Mouse (Mus musculus): ENCODE results near the gene Mrgpra2a.
"Not testable (repeated sequence)": the region's sequence is repeated elsewhere in the genome, so short reads cannot be mapped to it uniquely, and the experiment has no call there.

Gene Mrgpra2a

DNA sequence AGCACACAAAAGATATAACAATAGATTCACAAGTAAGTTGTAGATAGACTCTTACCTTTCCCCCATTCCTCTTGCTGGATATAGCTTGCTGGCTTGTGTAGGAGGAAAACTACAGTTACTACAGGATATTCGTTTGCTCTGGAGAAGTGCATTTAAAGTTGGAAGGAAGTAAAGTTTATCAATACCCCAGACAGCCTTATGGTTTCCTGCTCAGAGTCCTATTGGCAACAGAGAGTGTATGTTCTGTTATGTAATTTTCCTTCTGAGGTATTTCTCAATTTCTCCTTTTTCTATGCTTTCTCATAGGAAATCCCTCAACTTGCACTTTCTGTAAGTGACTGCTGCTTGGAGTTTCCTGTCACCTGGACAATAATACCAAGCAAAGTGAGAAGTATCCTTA is at the start of gene Mrgpra2a:
TSS of gene Mrgpra2a (minus strand) at position 125 of the 400 bp plus-strand sequence.
- TF ChIP-seq GATA4 (IDR thresholded peaks at IDR 0.05; ENCODE audit: insufficient replicate concordance, low read length): not testable (repeated sequence)

DNA sequence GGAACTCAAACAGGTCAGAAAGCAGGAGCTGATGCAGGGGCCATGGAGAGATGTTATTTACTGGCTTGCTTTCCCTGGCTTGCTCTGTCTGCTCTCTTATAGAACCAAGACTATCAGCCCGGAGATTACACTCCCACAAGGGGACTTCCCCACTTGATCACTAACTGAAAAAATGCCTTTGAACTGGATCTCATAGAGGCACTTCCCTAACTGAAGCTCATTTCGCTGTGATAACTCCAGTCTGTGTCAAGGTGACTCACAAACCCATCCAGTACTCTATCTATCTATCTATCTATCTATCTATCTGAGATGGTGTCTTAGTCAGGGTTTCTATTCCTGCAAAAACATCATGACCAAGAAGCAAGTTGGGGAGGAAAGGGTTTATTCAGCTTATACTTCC is 41.3 kb downstream of the Mrgpra2a start:
- no peak for TF ChIP-seq GATA4 (IDR thresholded peaks at IDR 0.05; ENCODE audit: insufficient replicate concordance, low read length)

DNA sequence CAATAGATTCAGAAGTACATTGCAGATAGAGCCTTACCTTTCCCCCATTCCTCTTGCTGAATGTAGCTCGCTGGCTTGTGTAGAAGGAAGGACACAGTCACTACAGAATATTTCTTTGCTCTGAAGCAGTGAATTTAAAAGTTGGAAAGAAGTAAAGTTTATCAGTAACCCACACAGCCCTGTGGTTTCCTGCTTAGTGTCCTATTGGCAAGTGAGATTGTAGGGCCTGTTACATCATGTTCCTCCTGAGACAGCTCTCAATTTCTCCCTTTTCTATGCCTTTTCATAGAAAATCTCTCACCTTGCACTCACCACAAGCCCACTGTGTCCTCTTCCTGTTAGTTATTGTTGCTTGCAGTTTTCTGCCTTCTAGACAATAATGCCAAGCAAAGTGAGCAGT is 42.4 kb downstream of the Mrgpra2a start:
- no peak for TF ChIP-seq GATA4 (IDR thresholded peaks at IDR 0.05; ENCODE audit: insufficient replicate concordance, low read length)

DNA sequence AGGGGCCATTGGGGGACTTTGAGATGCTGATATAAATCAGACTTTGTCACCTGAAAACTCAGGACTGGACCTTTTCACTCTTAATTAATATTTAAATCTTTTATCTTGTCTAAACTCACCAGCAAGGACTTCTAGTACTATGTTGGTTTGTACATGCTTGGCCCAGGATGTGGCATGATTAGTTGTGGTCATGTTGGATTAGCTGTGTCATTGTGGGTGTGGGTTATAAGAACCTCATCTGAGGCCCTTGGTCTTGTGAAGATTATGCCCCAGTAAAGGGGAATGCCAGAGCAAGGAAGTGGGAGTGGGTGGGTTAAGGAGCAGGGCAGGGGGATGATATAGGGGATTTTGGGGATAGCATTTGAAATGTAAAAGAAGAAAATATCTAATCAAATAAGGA is 50.8 kb downstream of the Mrgpra2a start:
- TF ChIP-seq GATA4 (IDR thresholded peaks at IDR 0.05; ENCODE audit: insufficient replicate concordance, low read length): no peak
